Mouse (Mus musculus) heart, postnatal 25 days (tissue): ENCODE measurements around the gene Atad3a. TPM values are rescaled to one million over a fixed set of nuclear protein-coding genes. Genes with fewer than 3 reads are reported as not detected.
"Not testable (repeated sequence)": the region's sequence is repeated elsewhere in the genome, so short reads cannot be mapped to it uniquely, and the experiment has no call there.

Source experiments
- DNase-seq: peaks from one replicate; pipeline ENCODE4 v3.0.0; 2022; ENCODE audit warnings: low spot score
- intact Hi-C: fragments of 180-260 bp; cut with DNase I; formaldehyde crosslinking; loops from one replicate; pipeline ENCODE4 v1.15.1; 2025
- total RNA-seq, 2 experiments: library from RNA; stranded (reverse); gene quantifications; 2 replicates each; pipeline ENCODE4 v1.2.3; 2021

Gene Atad3a
- total RNA-seq, 2 experiments from 2014 or later: 49.6 to 50.3 TPM

GRCm38 (mm10) chr4:155744474-155744873, 16.4 kb downstream of the Atad3a start:
- DNase-seq: no peak
- intact Hi-C loops: no loop called here

DNA sequence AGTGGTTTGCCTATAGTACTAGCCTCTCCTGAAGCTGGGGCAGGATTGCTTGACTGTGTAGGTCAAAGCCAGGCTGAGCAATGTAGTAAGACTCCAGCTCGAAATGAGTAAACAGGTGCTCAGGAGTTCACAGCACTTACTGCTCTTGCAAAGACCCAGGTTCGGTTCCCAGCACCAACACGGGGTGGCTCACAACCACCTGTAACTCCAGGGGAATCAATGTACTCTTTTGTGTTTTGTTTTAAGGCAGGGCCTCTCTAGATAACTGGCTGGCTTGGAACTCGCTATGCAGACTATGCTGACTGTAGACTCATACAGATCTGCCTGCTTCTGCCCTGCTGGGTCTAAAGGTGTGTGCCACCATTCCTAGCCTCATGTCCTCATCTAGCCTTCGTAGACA, 18.2 kb downstream of the Atad3a start:
- intact Hi-C loops: no loop called here
- no peak for DNase-seq

- intact Hi-C loops, DNase-seq: not testable (repeated sequence)
These were observed 20.2 kb downstream of the Atad3a start for GRCm38 (mm10) chr4:155740681-155741080.

DNA sequence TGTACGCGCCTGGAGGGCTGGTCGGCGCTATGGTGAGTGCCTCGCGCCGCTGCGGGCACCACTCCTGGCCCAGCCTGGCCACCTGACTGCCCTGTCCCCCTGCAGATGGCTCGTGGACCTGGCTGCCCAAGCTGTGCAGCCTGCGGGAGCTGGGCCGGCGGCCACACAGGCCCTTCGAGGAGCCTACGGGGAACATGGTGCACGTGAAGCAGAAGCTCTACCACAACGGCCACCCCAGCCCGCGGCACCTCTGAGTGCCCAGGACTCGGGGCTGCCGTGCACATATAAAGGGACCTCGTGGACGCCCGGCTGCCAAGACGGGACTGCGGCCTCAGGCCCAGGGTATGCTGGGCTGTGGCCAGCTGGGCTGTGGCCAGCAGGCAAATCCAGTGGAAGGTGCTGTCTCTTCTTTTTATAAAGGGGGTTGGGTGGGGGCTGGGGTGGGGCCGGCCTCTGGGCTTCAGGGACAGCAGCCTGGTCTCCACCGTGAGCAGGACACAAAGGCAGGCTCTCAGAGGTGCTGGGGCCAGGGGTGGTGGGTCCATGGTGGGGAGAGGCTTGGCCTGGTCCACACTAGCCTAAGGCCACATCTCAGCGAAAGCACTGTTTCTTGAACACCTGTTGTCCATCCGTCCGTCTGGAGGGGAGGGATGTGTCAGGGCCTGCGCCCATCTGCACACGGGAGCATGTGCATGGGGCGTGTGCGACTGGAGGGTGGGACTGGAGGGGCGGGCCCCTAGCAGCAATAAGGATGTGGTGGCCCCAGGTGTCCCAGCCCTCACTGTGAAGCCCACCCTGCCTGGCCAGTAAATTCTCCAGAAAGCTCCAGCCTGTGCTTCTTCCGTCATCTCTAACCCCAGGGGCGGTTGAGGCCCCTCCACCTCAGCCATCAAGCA, 20.9 kb downstream of the Atad3a start:
- DNase-seq: no peak
- intact Hi-C loops: no loop called here

GRCm38 (mm10) chr4:155739152-155739551, 21.7 kb downstream of the Atad3a start:
- no peak for DNase-seq
- intact Hi-C loops: no loop called here

DNA sequence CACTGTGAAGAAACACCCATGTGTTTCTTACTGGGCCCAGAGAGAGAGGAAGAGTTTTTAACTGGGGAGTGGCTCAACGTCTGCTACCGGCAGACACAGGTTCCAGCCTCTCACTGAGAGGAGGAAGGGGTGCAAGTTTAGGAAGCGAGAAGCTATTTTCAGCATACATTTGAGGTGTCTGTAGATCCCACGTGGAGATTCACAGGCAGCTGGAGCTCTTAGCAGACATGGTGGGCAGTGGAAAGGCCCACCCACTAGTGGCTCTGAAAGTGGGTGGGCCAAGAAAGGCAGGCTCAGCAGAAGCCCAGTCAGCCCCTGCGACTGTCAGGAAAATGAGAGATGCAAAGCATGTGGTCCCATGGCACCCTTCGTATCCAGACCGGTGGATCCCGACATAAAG, 22.6 kb downstream of the Atad3a start:
- intact Hi-C loops: no loop called here
- no peak for DNase-seq

DNA sequence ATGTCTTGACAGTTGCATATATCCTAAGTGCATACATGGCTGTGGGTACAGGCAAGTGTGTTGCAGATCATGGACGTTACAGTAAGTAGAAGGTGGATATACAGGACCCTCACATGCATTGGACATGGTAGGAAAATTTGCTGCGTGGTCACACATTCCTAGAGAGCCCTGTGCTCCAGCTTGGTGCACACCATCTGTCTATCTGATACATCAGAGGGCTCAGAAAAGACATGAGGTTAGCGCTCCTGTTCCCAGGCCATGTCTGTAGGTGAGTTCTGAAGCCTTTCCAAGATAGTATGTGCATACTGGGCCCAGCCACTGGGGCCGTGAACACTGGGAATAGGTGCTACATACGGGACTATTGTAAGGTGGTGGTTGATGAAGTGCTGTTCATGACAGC, 24.5 kb downstream of the Atad3a start:
- intact Hi-C loops: no loop called here
- no peak for DNase-seq

DNA sequence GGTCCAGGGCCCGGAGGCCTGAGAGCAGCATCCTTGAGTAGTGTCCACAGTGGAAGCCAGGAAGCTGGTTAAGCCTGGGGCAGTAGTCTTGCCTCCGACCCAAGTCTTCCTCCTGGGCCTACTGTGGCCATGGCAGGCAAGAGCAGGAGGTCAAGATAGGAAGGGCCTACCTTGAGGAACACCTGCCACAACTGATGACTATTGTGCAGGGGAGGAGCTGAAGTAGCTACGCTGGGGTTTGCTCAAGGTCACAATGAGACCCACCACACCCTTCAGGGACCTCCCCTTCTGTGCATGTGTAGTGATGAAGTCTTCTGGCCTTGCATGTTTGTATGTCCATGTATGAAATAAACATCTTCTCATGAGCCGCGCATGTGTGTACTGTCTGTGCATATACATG, 25.1 kb downstream of the Atad3a start:
- DNase-seq: no peak
- intact Hi-C loops: no loop called here

DNA sequence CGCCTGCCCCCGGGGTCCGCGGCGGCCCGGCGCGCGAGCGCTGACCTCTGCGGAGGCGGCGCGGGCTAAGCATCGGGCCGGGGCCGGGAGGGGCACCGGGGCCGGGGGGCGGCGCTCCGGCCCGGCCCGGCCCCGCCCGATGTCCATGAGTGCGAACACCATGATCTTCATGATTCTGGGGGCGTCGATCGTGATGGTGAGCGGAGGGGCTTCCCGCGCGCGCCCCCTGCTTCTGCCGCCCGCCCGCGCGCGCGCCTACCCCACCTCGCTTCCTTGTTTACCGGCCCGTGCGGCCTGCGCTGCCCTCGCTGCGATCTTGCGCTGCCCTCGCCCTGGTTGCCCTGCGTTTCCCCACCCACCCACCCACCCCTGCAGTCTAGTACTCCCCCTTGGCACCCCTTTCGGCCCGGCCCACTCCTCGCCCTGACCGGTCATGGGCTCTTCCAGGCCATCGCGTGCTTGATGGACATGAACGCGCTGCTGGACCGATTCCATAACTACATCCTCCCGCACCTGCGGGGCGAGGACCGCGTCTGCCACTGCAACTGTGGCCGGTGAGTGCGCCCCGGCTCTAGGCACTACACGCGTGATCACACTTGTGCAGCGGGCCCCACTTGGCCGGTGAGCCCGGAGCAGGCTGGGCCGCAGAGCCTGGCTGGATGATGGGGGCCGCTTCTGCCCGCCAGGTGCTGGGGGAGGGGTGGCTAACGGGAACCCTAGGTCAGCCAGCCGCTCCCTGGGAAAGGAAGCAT, 25.8 kb downstream of the Atad3a start:
- DNase-seq: peak; percentile 23
- intact Hi-C loops: no loop called here

DNA sequence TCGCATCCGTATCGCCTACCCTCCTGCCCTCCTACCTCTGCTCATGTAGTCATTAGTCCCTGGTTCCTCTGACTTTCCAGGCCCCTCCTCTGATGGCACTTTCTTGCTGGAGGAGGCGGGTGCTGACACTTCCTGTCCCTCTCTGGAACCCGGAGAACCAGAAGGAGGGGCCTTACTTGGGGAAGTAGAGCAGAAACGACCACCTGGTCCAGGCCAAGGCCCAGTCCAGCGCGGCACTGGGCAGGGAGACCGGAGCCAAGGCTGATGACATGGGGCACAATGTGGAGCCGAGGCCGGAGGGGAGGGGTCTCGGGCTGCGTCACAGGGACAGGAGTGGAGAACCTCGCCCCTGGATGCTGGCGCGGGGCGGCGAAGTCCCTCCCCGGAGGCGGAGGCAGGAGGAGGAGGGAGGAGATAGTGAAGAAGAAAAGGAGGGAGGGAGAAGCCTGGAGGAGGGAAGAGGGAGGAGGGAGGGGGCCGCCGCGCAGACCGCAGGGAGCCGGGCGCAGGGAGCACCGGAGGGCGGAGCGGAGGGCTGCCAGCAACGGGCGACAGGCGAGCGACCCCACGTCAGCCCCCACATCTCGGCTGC, 26.4 kb downstream of the Atad3a start, which contains the start of gene Tmem240:
TSS of gene Tmem240 (plus strand) at position 451 of the 592 bp plus-strand sequence.
- DNase-seq: peak; percentile 89
- intact Hi-C loops: no loop called here

DNA sequence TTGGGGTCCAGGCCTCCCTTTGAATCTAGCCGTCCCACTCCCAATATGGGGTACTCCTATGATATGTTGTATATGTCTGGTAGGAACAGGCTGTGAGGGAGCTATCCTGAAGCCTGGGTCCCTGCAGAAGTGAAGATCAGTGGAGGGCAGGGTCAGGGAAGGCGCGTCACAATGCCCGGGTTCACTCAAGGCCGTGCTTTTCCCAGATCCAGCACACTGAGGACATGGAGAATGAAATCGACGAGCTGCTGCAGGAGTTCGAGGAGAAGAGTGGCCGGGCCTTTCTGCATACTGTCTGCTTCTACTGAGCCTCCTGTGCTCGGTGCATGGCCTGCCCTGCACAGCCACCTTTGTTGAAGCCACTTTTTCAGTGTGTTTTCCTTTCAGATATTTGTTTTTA, 27.6 kb downstream of the Atad3a start:
- intact Hi-C loops: no loop called here
- no peak for DNase-seq

GRCm38 (mm10) chr4:155727993-155728392, 32.9 kb downstream of the Atad3a start:
- intact Hi-C loops: no loop called here
- DNase-seq: no peak

GRCm38 (mm10) chr4:155721668-155722083, 39.2 kb downstream of the Atad3a start:
- no peak for DNase-seq
- intact Hi-C loops: loop anchor here (2.0 kb wide), 1 partner anchor 49 kb away; no protein-coding TSS in a partner anchor

DNA sequence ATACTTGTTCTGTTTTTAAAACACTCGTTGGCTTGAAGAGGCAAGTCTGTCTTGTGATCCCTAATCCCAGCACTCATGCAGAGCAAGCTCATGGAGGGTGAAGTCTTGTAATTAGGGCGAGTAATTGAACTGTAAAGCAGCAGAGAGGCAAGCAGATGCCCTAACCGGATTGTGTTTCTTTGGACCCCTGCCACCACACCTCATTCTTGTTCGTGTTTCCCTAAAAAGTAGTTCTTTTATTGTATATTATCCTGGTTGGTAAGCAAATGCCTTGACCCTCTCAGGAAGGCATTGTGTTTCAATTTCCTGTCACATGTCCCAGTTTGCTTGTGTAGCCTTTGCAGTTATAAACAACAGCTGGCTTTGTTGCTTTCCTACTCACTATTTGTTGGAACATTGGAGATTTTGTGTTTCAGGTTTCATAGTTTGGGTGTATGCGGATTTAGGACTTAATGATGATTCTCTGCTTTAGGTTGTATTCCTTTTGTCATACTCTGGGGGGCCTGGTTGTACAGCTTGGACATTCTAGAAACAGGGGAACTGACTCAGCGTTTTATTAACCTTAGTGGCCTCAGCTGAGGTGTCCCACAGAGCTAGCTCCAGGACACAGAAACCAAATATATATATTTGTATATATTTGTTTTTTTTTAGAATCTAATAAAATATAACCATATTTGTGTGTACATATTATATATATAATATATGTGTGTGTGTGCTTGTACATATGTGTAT, 50.2 kb downstream of the Atad3a start:
- no peak for DNase-seq
- intact Hi-C loops: no loop called here

GRCm38 (mm10) chr4:155708988-155709387, 51.9 kb downstream of the Atad3a start:
- DNase-seq: no peak
- intact Hi-C loops: loop anchor here (5.0 kb wide), 1 partner anchor 227 kb away; no protein-coding TSS in a partner anchor

GRCm38 (mm10) chr4:155708582-155708981, 52.3 kb downstream of the Atad3a start:
- intact Hi-C loops: loop anchor here (5.0 kb wide), 1 partner anchor 226 kb away; no protein-coding TSS in a partner anchor
- DNase-seq: no peak

DNA sequence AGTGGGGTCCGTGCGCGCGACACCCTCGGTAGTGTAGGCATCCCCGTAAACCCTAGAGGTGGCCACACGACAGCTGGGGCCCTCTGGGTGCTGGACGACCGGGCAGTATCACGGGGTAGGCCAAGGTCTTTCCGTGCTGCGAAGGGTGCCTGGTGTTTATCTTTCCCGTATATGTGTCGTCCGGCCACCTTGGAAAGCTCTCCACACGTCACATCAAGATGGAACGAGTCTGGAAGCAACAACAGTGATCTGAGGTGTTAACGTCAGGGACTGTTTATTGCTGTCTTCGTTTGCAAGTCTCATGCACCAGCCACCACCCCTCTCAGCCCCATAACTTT, 55.3 kb downstream of the Atad3a start:
- no peak for DNase-seq
- intact Hi-C loops: loop anchor here (1.0 to 5.0 kb wide), 2 partner anchors 83 to 223 kb away; no protein-coding TSS in a partner anchor

GRCm38 (mm10) chr4:155704721-155705591, 55.9 kb downstream of the Atad3a start, which contains the start of gene Ssu72:
TSS of gene Ssu72 (plus strand) at chr4:155704800.
- DNase-seq: peak; percentile 90
- intact Hi-C loops: loop anchor here (1.0 to 5.0 kb wide), 2 partner anchors 83 to 223 kb away; no protein-coding TSS in a partner anchor
